Mouse (Mus musculus) CH12.LX (cell line): ENCODE data around the gene Cpsf6. TPM values are rescaled to one million over a fixed set of nuclear protein-coding genes. Genes with fewer than 3 reads are reported as not detected.

ENCODE experiments used
- DNase-seq: peaks from one replicate; pipeline ENCODE4 v3.0.0-alpha.2; 2013; ENCODE audit errors: extremely low read depth
- H3K27ac ChIP-seq: 2 replicates; pipeline ENCODE4 v1.5.1; 2012; ENCODE audit warnings: low read depth, mild to moderate bottlenecking, control low read depth, moderate library complexity; ENCODE audit not compliant: insufficient read depth
- H3K27me3 ChIP-seq: replicated peaks from 2 replicates; pipeline ENCODE3; 2012; ENCODE audit warnings: inconsistent platforms
- H3K36me3 ChIP-seq, 2 experiments: replicated peaks in 1 of 2; 2 replicates each; pipeline versions ENCODE3 to v1.6.1; 2012; ENCODE audit warnings: inconsistent platforms in 1 of 2, low read length in 1 of 2, mild to moderate bottlenecking in 1 of 2, mixed read lengths in 1 of 2, moderate library complexity in 1 of 2; ENCODE audit not compliant: control insufficient read depth in 1 of 2, insufficient read depth in 1 of 2
- H3K4me1 ChIP-seq, 2 experiments: 2 replicates each; pipeline ENCODE4 v1.6.1; 2012; ENCODE audit warnings: inconsistent platforms in 1 of 2, moderate library complexity in 1 of 2; ENCODE audit not compliant: insufficient read depth in 2 of 2, control insufficient read depth in 1 of 2
- H3K4me2 ChIP-seq: 2 replicates; pipeline ENCODE4 v1.6.1; 2012; ENCODE audit warnings: low read depth, mild to moderate bottlenecking, control low read depth; ENCODE audit not compliant: poor library complexity, insufficient read depth, severe bottlenecking
- H3K4me3 ChIP-seq, 3 experiments: fragments of 150-350 bp in 1 of 3; sonication (generic) in 1 of 3; replicated peaks in 1 of 3; 2 replicates each; pipeline versions ENCODE3 to v1.5.1; 2011 to 2012; ENCODE audit warnings: low read depth in 2 of 3, low read length in 2 of 3, mild to moderate bottlenecking in 2 of 3, moderate library complexity in 2 of 3, control low read depth in 1 of 3, improper control_type of control experiment in 1 of 3, inconsistent platforms in 1 of 3, mixed read lengths in 1 of 3; ENCODE audit not compliant: poor library complexity in 1 of 3
- H3K79me2 ChIP-seq: replicated peaks from 2 replicates; pipeline ENCODE4 v1.6.1; 2012; ENCODE audit warnings: mild to moderate bottlenecking, moderate library complexity; ENCODE audit not compliant: control insufficient read depth, poor library complexity, insufficient read depth, severe bottlenecking; ENCODE audit errors: extremely low read depth
- H3K9ac ChIP-seq: 2 replicates; pipeline ENCODE4 v1.6.1; 2012; ENCODE audit warnings: low read depth, mild to moderate bottlenecking, control low read depth, moderate library complexity; ENCODE audit not compliant: insufficient read depth
- H3K9me3 ChIP-seq: replicated peaks from 2 replicates; pipeline ENCODE3; 2012; ENCODE audit warnings: low read length, inconsistent platforms, mixed read lengths
- CTCF ChIP-seq, 2 experiments: IDR thresholded peaks in 1 of 2; conservative IDR thresholded peaks in 1 of 2; 2 replicates each; pipeline ENCODE4 v1.5.1; 2011 to 2012; ENCODE audit warnings: low read depth in 2 of 2, low read length in 2 of 2, improper control_type of control experiment in 1 of 2, inconsistent platforms in 1 of 2, mild to moderate bottlenecking in 1 of 2, moderate library complexity in 1 of 2
- EP300 ChIP-seq: IDR thresholded peaks from 2 replicates; pipeline ENCODE4 v1.6.1; 2011; ENCODE audit warnings: low read length, improper control_type of control experiment
- ETS1 ChIP-seq: conservative IDR thresholded peaks from 2 replicates; pipeline ENCODE4 v1.6.1; 2012; ENCODE audit warnings: low read depth, mild to moderate bottlenecking, inconsistent platforms, low read length, improper control_type of control experiment, moderate library complexity
- GABPA ChIP-seq: IDR thresholded peaks from 2 replicates; pipeline ENCODE4 v1.6.1; 2012; ENCODE audit warnings: low read depth, low read length, improper control_type of control experiment, inconsistent platforms; ENCODE audit not compliant: insufficient replicate concordance
- IRF4 ChIP-seq: IDR thresholded peaks from 2 replicates; pipeline ENCODE4 v1.6.1; 2014; ENCODE audit warnings: low read depth, mild to moderate bottlenecking, inconsistent platforms, low read length, improper control_type of control experiment
- MAZ ChIP-seq: IDR thresholded peaks from 2 replicates; pipeline ENCODE4 v1.6.1; 2012; ENCODE audit warnings: low read depth, mild to moderate bottlenecking, inconsistent platforms, low read length, improper control_type of control experiment, moderate library complexity
- MEF2A ChIP-seq: IDR thresholded peaks from 2 replicates; pipeline ENCODE4 v1.6.1; 2014; ENCODE audit warnings: low read depth, mild to moderate bottlenecking, inconsistent platforms, low read length, improper control_type of control experiment, borderline replicate concordance
- MXI1 ChIP-seq: IDR thresholded peaks from 2 replicates; pipeline ENCODE4 v1.6.1; 2011; ENCODE audit warnings: mild to moderate bottlenecking, low read depth, low read length, improper control_type of control experiment
- MYC ChIP-seq: IDR thresholded peaks from 2 replicates; pipeline ENCODE4 v1.6.1; 2011; ENCODE audit warnings: low read depth, mild to moderate bottlenecking, improper control_type of control experiment, low read length
- NELFE ChIP-seq: IDR thresholded peaks from 2 replicates; pipeline ENCODE4 v1.6.1; 2011; ENCODE audit warnings: low read depth, low read length, improper control_type of control experiment
- POLR2A ChIP-seq: IDR thresholded peaks from 2 replicates; pipeline ENCODE4 v1.6.1; 2011; ENCODE audit warnings: low read depth, mild to moderate bottlenecking, improper control_type of control experiment, low read length
- RAD21 ChIP-seq: IDR thresholded peaks from 2 replicates; pipeline ENCODE4 v1.6.1; 2011; ENCODE audit warnings: low read depth, mild to moderate bottlenecking, low read length, improper control_type of control experiment, moderate library complexity
- RCOR1 ChIP-seq: conservative IDR thresholded peaks from 2 replicates; pipeline ENCODE4 v1.6.1; 2012; ENCODE audit warnings: low read depth, mild to moderate bottlenecking, inconsistent platforms, low read length, improper control_type of control experiment
- SIN3A ChIP-seq: IDR thresholded peaks from 2 replicates; pipeline ENCODE4 v1.6.1; 2012; ENCODE audit warnings: low read length, improper control_type of control experiment, inconsistent platforms
- SMC3 ChIP-seq: IDR thresholded peaks from 2 replicates; pipeline ENCODE4 v1.6.1; 2011; ENCODE audit warnings: low read depth, low read length, improper control_type of control experiment
- TBP ChIP-seq: conservative IDR thresholded peaks from 2 replicates; pipeline ENCODE4 v1.6.1; 2011; ENCODE audit warnings: low read depth, low read length, improper control_type of control experiment
- USF1 ChIP-seq: IDR thresholded peaks from 2 replicates; pipeline ENCODE4 v1.6.1; 2014; ENCODE audit warnings: low read depth, mild to moderate bottlenecking, inconsistent platforms, low read length, improper control_type of control experiment
- USF2 ChIP-seq: conservative IDR thresholded peaks from 2 replicates; pipeline ENCODE4 v1.6.1; 2011; ENCODE audit warnings: low read depth, low read length, improper control_type of control experiment
- ZKSCAN1 ChIP-seq: IDR thresholded peaks from 2 replicates; pipeline ENCODE4 v1.6.1; 2012; ENCODE audit warnings: low read depth, inconsistent platforms, low read length, improper control_type of control experiment, borderline replicate concordance
- dilution Hi-C: fragments of 300-500 bp; cut with MboI; formaldehyde crosslinking; loops from 2 replicates; pipeline ENCODE4 v1.14.3; 2020; ENCODE audit warnings: low sequenced_read_pairs; ENCODE audit not compliant: extremely low pct_unique_long_range_greater_than_20kb, extremely low pct_ligation_motif_present
- in situ Hi-C: fragments of 300-500 bp; cut with MboI; formaldehyde crosslinking; loops from 3 replicates; pipeline ENCODE4 v1.14.3; 2019; ENCODE audit warnings: low sequenced_read_pairs, low pct_ligation_motif_present, low pct_unique_long_range_greater_than_20kb, mixed read lengths
- polyA plus RNA-seq: library from polyadenylated mRNA; unstranded; fragments of >175 nt; gene quantifications from 2 replicates; pipeline ENCODE4 v1.2.1, GENCODE M21; 2012; ENCODE audit warnings: low read depth; ENCODE audit not compliant: insufficient read length
- total RNA-seq, 2 experiments: library from RNA; depleted of rRNA; stranded (reverse); fragments of 300-350 nt in 1 of 2; fragments of >200 nt in 1 of 2; gene quantifications; 2 replicates each; pipeline ENCODE4 v1.2.3; 2012 to 2014

Gene Cpsf6
- total and polyA plus RNA-seq, 3 experiments = 87.6 to 114 (median 99.5) TPM

GRCm38 (mm10) chr10:117312168-117312567 lies 67.6 kb downstream of the Cpsf6 start:
- no peaks in the 10 kb centered on the region for H3K79me2 ChIP-seq
- H3K27me3 ChIP-seq = no peaks in the 10 kb centered on the region
- H3K9ac ChIP-seq = no peak overlapping the region
- H3K36me3 ChIP-seq = no peaks in the 10 kb centered on the region
- no peaks in the 10 kb centered on the region for H3K9me3 ChIP-seq
- in situ Hi-C loops (no loop called here), dilution Hi-C loops (no loop called here)
- H3K4me2 ChIP-seq = no peak overlapping the region
- H3K4me1 ChIP-seq = no peaks in the 10 kb centered on the region
- no peak overlapping the region for H3K4me3 ChIP-seq
- DNase-seq = no peak
- H3K27ac ChIP-seq = no peak overlapping the region
- TF ChIP-seq ETS1 (no peak), RCOR1 (no peak), RAD21 (no peak)
- TF ChIP-seq, all 38 proteins: peak for 0

- Histone ChIP-seq H3K27me3 (no peaks in the 10 kb centered on the region), H3K9ac (no peak overlapping the region), H3K4me2 (no peak overlapping the region), H3K79me2 (no peaks in the 10 kb centered on the region), H3K4me1 (no peaks in the 10 kb centered on the region), H3K36me3 (no peaks in the 10 kb centered on the region), H3K9me3 (no peaks in the 10 kb centered on the region), H3K4me3 (no peak overlapping the region), H3K27ac (no peak overlapping the region)
- in situ Hi-C loops = no loop called here
- TF ChIP-seq MEF2A (no peak), GABPA (no peak), MAZ (no peak), SIN3A (no peak), RAD21 (no peak), EP300 (no peak), TBP (no peak), USF2 (no peak), USF1 (no peak), SMC3 (no peak), POLR2A (no peak), MXI1 (no peak), CTCF (conservative IDR thresholded peaks at IDR 0.05 in 1 of 2, IDR thresholded peaks at IDR 0.05 in 1 of 2; ENCODE audit: low read depth in 2 of 2, low read length in 2 of 2) (no peak), NELFE (no peak), MYC (no peak), IRF4 (no peak), ZKSCAN1 (no peak)
- DNase-seq = no peak
- dilution Hi-C loops = no loop called here
These were observed 75.4 kb downstream of the Cpsf6 start for GRCm38 (mm10) chr10:117304371-117304770.
